Mouse (Mus musculus): ENCODE data around the gene Chdh. TPM values are rescaled to one million over a fixed set of nuclear protein-coding genes. Genes with fewer than 3 reads are reported as not detected.
A peak's percentile ranks its signal among the peaks of the same experiment; 100 is the strongest.

Gene Chdh
- polyA plus RNA-seq (2015; fragmentation: Nextera tagmentation; extraction: Ambion mirVana), result 6.4 and 6.9 TPM in 2 replicates

DNA sequence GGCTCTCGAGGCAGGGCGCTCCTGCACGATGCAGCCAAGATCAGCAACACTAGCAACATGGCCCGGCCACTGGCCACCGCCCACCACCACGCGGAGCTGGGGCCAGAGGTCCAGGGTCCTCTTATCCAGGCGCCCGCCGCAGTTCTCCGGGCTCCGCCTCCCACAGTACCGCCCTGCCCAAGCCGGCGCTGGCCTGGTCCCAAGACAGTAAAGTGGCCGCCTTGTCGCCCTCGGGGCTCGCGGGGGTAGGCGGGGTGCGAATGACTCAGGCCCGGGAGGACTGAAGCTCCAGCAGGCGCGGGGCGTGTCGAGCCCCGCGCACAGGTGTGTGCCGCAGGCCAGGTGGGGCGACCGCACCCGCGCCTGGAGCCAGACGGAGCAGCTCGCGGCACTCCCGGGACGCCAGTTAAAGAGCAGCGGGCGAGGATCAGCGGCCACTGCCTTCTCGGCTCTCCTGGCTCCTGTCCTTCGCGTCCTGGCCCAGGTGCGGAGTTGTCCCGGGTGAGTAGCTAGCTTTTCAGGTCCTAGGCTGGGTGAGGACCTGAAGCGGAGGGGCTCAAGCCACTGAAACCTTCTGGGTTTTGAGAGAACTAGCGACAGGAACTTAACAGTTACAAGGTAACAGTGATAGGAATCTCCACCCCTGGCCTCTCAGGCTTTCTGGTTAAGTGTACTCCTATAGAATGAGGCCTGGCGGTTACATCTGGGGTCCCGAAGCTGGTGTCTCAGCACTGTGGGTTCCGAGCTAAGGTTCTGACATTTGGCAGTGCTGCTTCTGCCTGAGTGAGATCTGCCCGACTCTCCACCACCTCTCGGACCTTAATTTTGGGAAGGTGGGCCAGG, at the start of gene Chdh, which contains the start of gene Il17rb:
Gene Chdh (plus strand): TSS at position 291 of the 843 bp plus-strand sequence.
Gene Il17rb (minus strand): TSS at position 164 of the 843 bp plus-strand sequence.
- peak within 1 kb of the TSS; percentile 62 for H3K27ac ChIP-seq (ENCODE audit: low read length)
- WGBS (ENCODE audit: insufficient replicate concordance), result 9% methylated on average over 53 of the region's 54 CpGs

DNA sequence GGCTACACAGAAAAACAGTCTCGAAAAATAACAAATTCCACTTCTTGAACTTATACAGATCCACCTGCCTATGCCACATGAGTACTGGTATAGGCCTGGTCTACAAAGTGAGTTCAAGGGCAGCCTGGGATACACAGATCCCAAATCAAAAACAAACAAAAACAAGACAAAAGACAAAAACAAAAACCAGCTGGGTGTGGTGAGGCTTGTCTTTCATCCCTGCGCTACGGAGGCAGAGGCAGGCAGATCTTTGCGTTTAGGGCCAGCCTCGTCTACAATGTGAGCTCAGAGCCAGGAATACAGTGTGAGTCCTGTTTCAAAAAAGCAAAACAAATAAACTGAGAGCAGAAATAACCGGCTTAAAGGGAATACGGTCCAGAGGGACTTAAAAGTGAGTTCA, 41.2 kb upstream of the Chdh start:
- ATAC-seq (ENCODE audit: low read depth), result no peak
- H3K4me1 ChIP-seq (ENCODE audit: control insufficient read depth, low read depth, low read length), result peaks cover 10% of the 10 kb centered on the region

More for the DNA sequence above, at the start of gene Chdh, which contains the start of gene Il17rb:
- H3K4me1 ChIP-seq (ENCODE audit: control insufficient read depth, low read depth, low read length), result peaks cover 4% of the 10 kb centered on the region; the same call in 1 of the 2 replicates
- peaks cover 15% of the 10 kb centered on the region for H3K27me3 ChIP-seq (ENCODE audit: control insufficient read depth, insufficient read depth, low read depth, low read length)
- H3K4me3 ChIP-seq (ENCODE audit: low read depth, low read length), result peak within 1 kb of the TSS; percentile 54
- ATAC-seq (ENCODE audit: low read depth), result peak; percentile 88
- H3K9ac ChIP-seq (ENCODE audit: low read depth, low read length), result peak within 1 kb of the TSS; percentile 60
- no peaks in the 10 kb centered on the region for H3K36me3 ChIP-seq (ENCODE audit: control insufficient read depth, insufficient read depth)
- no peaks in the 10 kb centered on the region for H3K9me3 ChIP-seq (replicated peaks; ENCODE audit: control insufficient read depth, low read length)
- H3K4me2 ChIP-seq (ENCODE audit: low read depth, low read length), result peak within 1 kb of the TSS; percentile 54

DNA sequence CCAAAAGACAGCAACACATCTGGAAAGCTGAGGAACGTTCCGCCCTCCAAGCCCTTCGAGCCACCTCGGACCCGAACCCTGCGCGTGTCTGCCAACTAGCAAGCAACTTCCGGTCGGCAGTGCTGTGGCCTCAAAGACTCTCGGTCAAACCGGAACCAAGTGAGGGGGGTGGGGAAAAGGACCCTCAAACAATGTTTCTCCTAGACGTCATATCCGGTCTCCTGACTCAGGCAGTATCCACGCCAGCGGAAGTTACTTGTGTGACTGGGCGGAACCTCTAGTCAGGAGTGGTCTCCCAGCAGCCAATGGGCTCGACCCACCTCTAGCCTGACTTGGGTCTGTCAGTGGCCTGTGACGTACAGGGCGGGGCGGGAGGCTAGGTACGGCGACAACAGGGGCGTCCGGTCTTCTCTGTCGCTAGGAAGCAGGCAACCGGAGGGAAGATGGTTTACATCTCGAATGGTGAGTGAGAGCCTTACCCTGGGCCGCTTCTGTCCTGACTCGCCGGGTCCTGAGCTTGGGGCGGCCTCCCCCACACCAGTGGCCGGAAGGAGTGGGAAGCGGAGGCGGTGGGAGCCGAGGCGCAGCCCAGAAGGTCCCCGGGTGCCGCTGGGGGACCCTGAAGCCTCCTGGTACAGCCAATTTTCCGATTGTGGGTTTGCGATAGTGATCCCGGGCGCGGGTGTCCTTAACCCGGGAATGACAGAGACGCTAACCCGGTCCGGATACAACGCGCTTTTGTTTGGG, 40.6 kb upstream of the Chdh start, which contains the start of gene Selenok:
Gene Selenok (plus strand): TSS at position 234 of the 747 bp plus-strand sequence.
- under 1% methylated on average over 49 of the region's 49 CpGs for WGBS (ENCODE audit: insufficient replicate concordance)

More for the DNA sequence above, 41.2 kb upstream of the Chdh start:
- WGBS (ENCODE audit: insufficient replicate concordance), result 52% methylated on average over 7 of the region's 7 CpGs
- peak overlapping the region; percentile 90 for H3K4me3 ChIP-seq (ENCODE audit: low read depth, low read length)
- H3K27ac ChIP-seq (ENCODE audit: low read length), result peak overlapping the region; percentile 80
- H3K9ac ChIP-seq (ENCODE audit: low read depth, low read length), result peak overlapping the region; percentile 68
- H3K9me3 ChIP-seq (replicated peaks; ENCODE audit: control insufficient read depth, low read length), result no peaks in the 10 kb centered on the region
- peaks cover 12% of the 10 kb centered on the region for H3K36me3 ChIP-seq (ENCODE audit: control insufficient read depth, insufficient read depth)
- peak overlapping the region; percentile 78 for H3K4me2 ChIP-seq (ENCODE audit: low read depth, low read length)
- no peaks in the 10 kb centered on the region for H3K27me3 ChIP-seq (ENCODE audit: control insufficient read depth, insufficient read depth, low read depth, low read length)

DNA sequence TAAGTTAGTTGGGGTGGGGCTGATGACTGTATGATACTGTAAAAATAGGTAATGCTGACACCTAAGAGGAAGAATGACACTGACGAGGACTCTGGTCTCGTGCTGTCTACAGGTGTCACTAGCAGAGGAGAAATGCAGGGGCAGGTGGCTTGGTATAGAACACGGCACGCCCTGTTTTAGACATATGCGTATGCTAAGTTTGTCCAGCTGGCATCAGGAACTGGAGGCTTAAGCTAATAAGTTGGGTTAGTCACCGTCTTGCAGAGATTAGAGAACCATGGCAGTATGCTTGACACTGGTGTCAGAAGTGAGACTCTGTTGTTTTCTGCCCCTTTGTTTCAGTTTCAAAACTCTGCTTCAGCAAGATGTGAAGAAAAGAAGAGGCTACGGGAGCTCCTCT, 37.4 kb upstream of the Chdh start:
- 83% methylated on average over 7 of the region's 7 CpGs for WGBS (ENCODE audit: insufficient replicate concordance)
- Histone ChIP-seq H3K9ac (ENCODE audit: low read depth, low read length) (no peak overlapping the region), H3K27me3 (ENCODE audit: control insufficient read depth, insufficient read depth, low read depth, low read length) (no peaks in the 10 kb centered on the region), H3K4me3 (ENCODE audit: low read depth, low read length) (no peak overlapping the region), H3K36me3 (ENCODE audit: control insufficient read depth, insufficient read depth) (peaks cover 18% of the 10 kb centered on the region), H3K4me1 (ENCODE audit: control insufficient read depth, low read depth, low read length) (peaks cover 10% of the 10 kb centered on the region), H3K27ac (ENCODE audit: low read length) (no peak overlapping the region), H3K9me3 (replicated peaks; ENCODE audit: control insufficient read depth, low read length) (no peaks in the 10 kb centered on the region), H3K4me2 (ENCODE audit: low read depth, low read length) (no peak overlapping the region)
- no peak for ATAC-seq (ENCODE audit: low read depth)

More for the DNA sequence above, 40.6 kb upstream of the Chdh start, which contains the start of gene Selenok:
- H3K9ac ChIP-seq (ENCODE audit: low read depth, low read length), result peak within 1 kb of the TSS; percentile 96
- no peaks in the 10 kb centered on the region for H3K9me3 ChIP-seq (replicated peaks; ENCODE audit: control insufficient read depth, low read length)
- H3K27me3 ChIP-seq (ENCODE audit: control insufficient read depth, insufficient read depth, low read depth, low read length), result no peaks in the 10 kb centered on the region
- peaks cover 12% of the 10 kb centered on the region for H3K36me3 ChIP-seq (ENCODE audit: control insufficient read depth, insufficient read depth)
- peaks cover 10% of the 10 kb centered on the region for H3K4me1 ChIP-seq (ENCODE audit: control insufficient read depth, low read depth, low read length)
- H3K4me3 ChIP-seq (ENCODE audit: low read depth, low read length), result peak within 1 kb of the TSS; percentile 90
- peak within 1 kb of the TSS; percentile 91 for H3K27ac ChIP-seq (ENCODE audit: low read length)
- ATAC-seq (ENCODE audit: low read depth), result peak; percentile 100
- peak within 1 kb of the TSS; percentile 78 for H3K4me2 ChIP-seq (ENCODE audit: low read depth, low read length)

DNA sequence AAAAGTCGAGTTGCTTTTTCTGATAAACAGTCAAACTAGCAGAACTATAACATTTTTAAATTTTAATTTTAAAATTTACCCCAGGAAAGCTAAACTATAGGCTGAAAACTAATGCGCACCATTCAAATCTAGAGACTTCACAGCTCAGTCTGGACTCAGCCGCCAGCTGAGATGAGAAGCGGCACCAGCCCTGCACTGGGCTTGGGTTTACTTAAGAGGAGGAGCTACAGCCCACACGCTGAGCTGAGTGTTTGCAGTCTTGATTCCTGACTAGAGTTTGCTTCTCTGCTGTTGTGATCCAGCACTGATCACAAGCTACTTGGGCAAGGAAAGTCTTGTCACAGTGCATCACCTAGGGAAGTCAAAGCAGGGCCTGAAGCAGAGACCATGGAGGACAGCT, 36.8 kb upstream of the Chdh start:
- Histone ChIP-seq H3K4me3 (ENCODE audit: low read depth, low read length) (no peak overlapping the region), H3K9ac (ENCODE audit: low read depth, low read length) (no peak overlapping the region), H3K36me3 (ENCODE audit: control insufficient read depth, insufficient read depth) (peaks cover 18% of the 10 kb centered on the region), H3K27me3 (ENCODE audit: control insufficient read depth, insufficient read depth, low read depth, low read length) (no peaks in the 10 kb centered on the region), H3K4me1 (ENCODE audit: control insufficient read depth, low read depth, low read length) (peaks cover 10% of the 10 kb centered on the region), H3K9me3 (replicated peaks; ENCODE audit: control insufficient read depth, low read length) (no peaks in the 10 kb centered on the region), H3K27ac (ENCODE audit: low read length) (no peak overlapping the region), H3K4me2 (ENCODE audit: low read depth, low read length) (no peak overlapping the region)
- WGBS (ENCODE audit: insufficient replicate concordance), result 78% methylated on average over 5 of the region's 5 CpGs
- no peak for ATAC-seq (ENCODE audit: low read depth)

DNA sequence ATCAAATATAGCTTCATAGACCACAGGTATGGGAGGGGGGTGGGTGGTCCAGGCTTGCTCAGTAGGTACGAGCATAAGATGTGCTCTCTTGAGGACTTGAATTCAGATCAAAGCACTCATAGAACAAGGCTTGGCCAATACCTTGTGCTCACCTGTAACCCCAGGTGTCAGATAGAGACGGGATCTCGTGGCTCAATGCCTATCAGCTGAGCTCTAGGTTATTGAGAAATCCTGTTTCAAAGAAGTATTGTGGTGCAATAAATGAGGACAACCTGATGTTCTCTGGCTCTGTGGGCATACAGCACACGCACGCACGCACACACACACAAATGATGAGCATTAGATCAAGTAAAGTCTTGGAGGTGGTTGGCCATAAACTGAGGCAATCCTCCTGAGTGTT, 31.9 kb upstream of the Chdh start:
- 78% methylated on average over 6 of the region's 6 CpGs for WGBS (ENCODE audit: insufficient replicate concordance)
- no peak overlapping the region for H3K27ac ChIP-seq (ENCODE audit: low read length)
- no peak overlapping the region for H3K4me2 ChIP-seq (ENCODE audit: low read depth, low read length)
- H3K27me3 ChIP-seq (ENCODE audit: control insufficient read depth, insufficient read depth, low read depth, low read length), result no peaks in the 10 kb centered on the region
- no peak overlapping the region for H3K9ac ChIP-seq (ENCODE audit: low read depth, low read length)
- H3K9me3 ChIP-seq (replicated peaks; ENCODE audit: control insufficient read depth, low read length), result no peaks in the 10 kb centered on the region
- peaks cover 24% of the 10 kb centered on the region for H3K36me3 ChIP-seq (ENCODE audit: control insufficient read depth, insufficient read depth)
- H3K4me1 ChIP-seq (ENCODE audit: control insufficient read depth, low read depth, low read length), result peaks cover 3% of the 10 kb centered on the region; the same call in 1 of the 2 replicates
- H3K4me3 ChIP-seq (ENCODE audit: low read depth, low read length), result no peak overlapping the region
- ATAC-seq (ENCODE audit: low read depth), result peak; percentile 9; the same call in 1 of the 2 replicates

DNA sequence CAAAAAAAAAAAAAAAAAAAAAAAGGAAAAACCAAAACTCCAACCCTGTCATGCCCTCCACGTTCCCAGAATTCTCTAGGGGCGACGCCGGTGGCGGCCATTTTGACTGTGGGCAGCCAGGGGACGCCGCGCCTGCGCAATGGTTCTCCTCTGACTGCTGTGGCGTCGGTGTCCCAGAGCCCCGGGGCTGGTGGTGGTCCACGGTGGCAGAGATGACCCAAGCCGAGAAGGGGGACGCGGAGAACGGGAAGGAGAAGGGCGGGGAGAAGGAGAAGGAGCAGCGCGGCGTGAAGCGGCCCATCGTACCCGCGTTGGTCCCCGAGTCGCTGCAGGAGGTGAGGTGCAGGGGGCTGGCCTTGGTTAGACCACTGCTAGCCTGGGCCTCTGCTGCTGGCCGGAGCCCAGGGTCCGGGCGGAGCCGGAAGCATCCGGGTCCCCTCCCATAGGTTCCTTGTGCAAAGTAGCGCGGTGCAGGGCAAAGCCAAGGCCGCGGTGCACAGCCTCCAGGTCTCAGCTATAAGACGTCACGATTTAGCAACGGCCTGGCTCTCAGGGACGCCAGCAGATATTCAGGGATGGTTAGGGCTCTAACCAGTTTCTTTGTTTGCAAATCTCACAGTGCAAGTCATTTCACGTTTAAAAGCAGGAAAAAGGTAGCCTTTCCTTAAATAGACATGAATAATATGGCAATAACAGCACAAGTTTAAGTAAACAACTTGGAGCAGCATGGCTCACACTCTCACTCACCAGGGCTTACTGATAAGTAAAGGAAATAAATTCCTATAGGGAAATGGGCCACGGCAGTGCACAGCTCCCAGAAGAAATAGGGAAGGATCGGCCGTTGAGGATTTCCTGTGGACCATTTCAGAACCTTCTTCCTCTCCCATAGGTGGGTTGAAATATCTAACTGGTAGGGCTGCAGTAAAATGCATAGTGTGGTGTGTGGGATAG, 30.3 kb upstream of the Chdh start, which contains the start of gene Actr8:
Gene Actr8 (plus strand): TSS at position 84 of the 951 bp plus-strand sequence.
- peak; percentile 94 for ATAC-seq (ENCODE audit: low read depth)
- Histone ChIP-seq H3K27ac (ENCODE audit: low read length) (peak within 1 kb of the TSS; percentile 68), H3K4me2 (ENCODE audit: low read depth, low read length) (peak within 1 kb of the TSS; percentile 73), H3K9ac (ENCODE audit: low read depth, low read length) (peak within 1 kb of the TSS; percentile 72), H3K9me3 (replicated peaks; ENCODE audit: control insufficient read depth, low read length) (no peaks in the 10 kb centered on the region), H3K36me3 (ENCODE audit: control insufficient read depth, insufficient read depth) (peaks cover 27% of the 10 kb centered on the region), H3K4me3 (ENCODE audit: low read depth, low read length) (peak within 1 kb of the TSS; percentile 70), H3K27me3 (ENCODE audit: control insufficient read depth, insufficient read depth, low read depth, low read length) (no peaks in the 10 kb centered on the region), H3K4me1 (ENCODE audit: control insufficient read depth, low read depth, low read length) (peaks cover 3% of the 10 kb centered on the region; the same call in 1 of the 2 replicates)
- WGBS (ENCODE audit: insufficient replicate concordance), result under 1% methylated on average over 44 of the region's 44 CpGs
